Mouse (Mus musculus) lung, embryonic 16.5 days (tissue): ENCODE measurements around the gene Kirrel3. TPM values are rescaled to one million over a fixed set of nuclear protein-coding genes. Genes with fewer than 3 reads are reported as not detected.

ENCODE experiments used
- ATAC-seq: fragments of 200-750 bp; cut with Nextera tagmentation; 2 replicates; pipeline ENCODE4 v1.8.0; 2017; ENCODE audit warnings: low read depth, mild to moderate bottlenecking, moderate library complexity
- H3K27ac ChIP-seq: fragments of 300-500 bp; sonication (generic); 2 replicates; pipeline ENCODE4 v1.5.1; 2014; ENCODE audit warnings: mild to moderate bottlenecking, control low read depth, low read length
- H3K27me3 ChIP-seq: fragments of 300-500 bp; sonication (generic); 2 replicates; pipeline ENCODE4 v1.6.1; 2014; ENCODE audit warnings: low read depth, low read length, mixed read lengths; ENCODE audit not compliant: control insufficient read depth, insufficient read depth
- H3K36me3 ChIP-seq: fragments of 300-500 bp; sonication (generic); 2 replicates; pipeline ENCODE4 v1.6.1; 2014; ENCODE audit warnings: low read length; ENCODE audit not compliant: control insufficient read depth, insufficient read depth
- H3K4me1 ChIP-seq: fragments of 300-500 bp; sonication (generic); replicated peaks from 2 replicates; pipeline ENCODE4 v1.6.1; 2014; ENCODE audit warnings: low read length, mixed read lengths; ENCODE audit not compliant: control insufficient read depth, insufficient read depth
- H3K4me2 ChIP-seq: fragments of 300-500 bp; sonication (generic); 2 replicates; pipeline ENCODE4 v1.6.1; 2014; ENCODE audit warnings: low read depth, low read length, control low read depth
- H3K4me3 ChIP-seq: fragments of 300-500 bp; sonication (generic); 2 replicates; pipeline ENCODE4 v1.5.1; 2014; ENCODE audit warnings: mild to moderate bottlenecking, low read length, control low read depth
- H3K9ac ChIP-seq: fragments of 300-500 bp; sonication (generic); 2 replicates; pipeline ENCODE4 v1.6.1; 2014; ENCODE audit warnings: low read length, control low read depth
- H3K9me3 ChIP-seq: fragments of 300-500 bp; sonication (generic); 2 replicates; pipeline ENCODE4 v1.6.1; 2016; ENCODE audit warnings: low read length; ENCODE audit not compliant: control insufficient read depth
- WGBS: fragments of 180-500 bp; shearing (Covaris S2); extraction: QIAGEN DNeasy Blood & Tissue Kit; methylation state at CpG from one replicate; pipeline ENCODE4 v1.1.7; 2014; 5-methylcytosine and 5-hydroxymethylcytosine counted together
- polyA plus RNA-seq: library from polyadenylated mRNA; unstranded; fragments of >200 nt; fragmentation: Nextera tagmentation; extraction: Ambion mirVana; gene quantifications from 2 replicates; pipeline ENCODE4 v1.2.1, GENCODE M21; 2015

The Kirrel3 gene
- polyA plus RNA-seq, 1 experiment from 2014 or later: 1.2 TPM

- H3K4me2 ChIP-seq: no peak overlapping the region
- no peak overlapping the region for H3K27ac ChIP-seq
- no peaks in the 10 kb centered on the region for H3K9me3 ChIP-seq
- 75% methylated on average over 2 of the region's 2 CpGs for WGBS
- no peak for ATAC-seq
- H3K4me3 ChIP-seq: no peak overlapping the region
- no peaks in the 10 kb centered on the region for H3K27me3 ChIP-seq
- no peak overlapping the region for H3K9ac ChIP-seq
- H3K36me3 ChIP-seq: no peaks in the 10 kb centered on the region
- no peaks in the 10 kb centered on the region for H3K4me1 ChIP-seq
These were observed 402.6 kb downstream of the Kirrel3 start for GRCm38 (mm10) chr9:34888298-34888697.

- H3K4me2 ChIP-seq: no peak overlapping the region
- H3K27me3 ChIP-seq: no peaks in the 10 kb centered on the region
- no peak overlapping the region for H3K4me3 ChIP-seq
- no peaks in the 10 kb centered on the region for H3K36me3 ChIP-seq
- H3K27ac ChIP-seq: no peak overlapping the region
- ATAC-seq: no peak
- WGBS: 82% methylated on average over 4 of the region's 4 CpGs
- H3K9ac ChIP-seq: no peak overlapping the region
- H3K9me3 ChIP-seq: no peaks in the 10 kb centered on the region
- H3K4me1 ChIP-seq: no peaks in the 10 kb centered on the region
These were observed 415.5 kb downstream of the Kirrel3 start for GRCm38 (mm10) chr9:34901216-34901615.

GRCm38 (mm10) chr9:34901888-34902287, 416.2 kb downstream of the Kirrel3 start:
- no peaks in the 10 kb centered on the region for H3K4me1 ChIP-seq
- H3K36me3 ChIP-seq: no peaks in the 10 kb centered on the region
- ATAC-seq: no peak
- no peaks in the 10 kb centered on the region for H3K9me3 ChIP-seq
- H3K4me3 ChIP-seq: no peak overlapping the region
- H3K9ac ChIP-seq: no peak overlapping the region
- WGBS: 54% methylated on average over 2 of the region's 2 CpGs
- H3K27ac ChIP-seq: no peak overlapping the region
- no peaks in the 10 kb centered on the region for H3K27me3 ChIP-seq
- H3K4me2 ChIP-seq: no peak overlapping the region

DNA sequence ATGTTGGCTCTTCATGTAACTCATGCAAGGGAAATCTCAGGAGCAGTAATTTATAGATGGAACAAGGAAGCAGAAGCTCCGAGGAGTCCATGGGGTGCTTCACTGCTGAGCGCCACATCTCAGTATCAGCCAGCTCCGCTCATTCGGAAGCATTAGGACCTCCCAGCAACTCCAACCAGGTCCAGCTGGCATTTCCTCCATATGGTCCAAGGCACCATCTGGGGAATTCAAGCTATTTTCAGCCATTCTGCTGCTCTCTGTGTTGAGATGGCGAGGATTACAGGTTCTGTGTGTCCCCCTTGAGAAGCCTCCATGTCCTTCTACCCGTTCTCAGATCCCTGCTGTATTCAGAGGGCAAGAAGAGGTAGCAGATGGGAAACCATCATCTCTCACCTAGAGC, 419.5 kb downstream of the Kirrel3 start:
- WGBS: 85% methylated on average over 6 of the region's 6 CpGs

DNA sequence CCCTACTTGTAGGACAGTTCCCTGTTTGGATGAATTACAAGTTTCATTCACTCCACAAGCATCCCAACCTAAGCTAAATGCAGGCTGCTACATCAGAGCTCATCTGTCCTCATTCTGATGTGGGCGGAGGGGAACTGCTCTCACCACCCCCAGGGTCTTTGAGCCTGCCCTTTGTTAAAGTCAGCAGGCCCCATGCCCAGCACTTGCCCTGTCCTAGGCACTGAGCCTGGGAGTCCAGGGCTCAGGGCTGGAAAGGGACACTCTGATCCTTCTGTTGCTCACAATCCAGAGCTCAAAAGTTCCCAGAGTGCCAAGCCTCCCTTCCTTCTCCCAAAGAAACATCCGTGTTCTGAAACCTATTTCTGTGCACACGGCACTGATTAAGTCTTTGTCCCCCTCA, 422.3 kb downstream of the Kirrel3 start:
- Histone ChIP-seq H3K9ac (no peak overlapping the region), H3K4me2 (no peak overlapping the region), H3K4me1 (no peaks in the 10 kb centered on the region), H3K4me3 (no peak overlapping the region), H3K27ac (no peak overlapping the region), H3K36me3 (no peaks in the 10 kb centered on the region), H3K9me3 (no peaks in the 10 kb centered on the region), H3K27me3 (no peaks in the 10 kb centered on the region)
- 76% methylated on average over 3 of the region's 3 CpGs for WGBS
- ATAC-seq: no peak

More for the DNA sequence above, 419.5 kb downstream of the Kirrel3 start:
- Histone ChIP-seq H3K9me3 (no peaks in the 10 kb centered on the region), H3K4me3 (no peak overlapping the region), H3K4me2 (no peak overlapping the region), H3K36me3 (no peaks in the 10 kb centered on the region), H3K9ac (no peak overlapping the region), H3K4me1 (no peaks in the 10 kb centered on the region), H3K27ac (no peak overlapping the region), H3K27me3 (no peaks in the 10 kb centered on the region)
- no peak for ATAC-seq

- 70% methylated on average over 7 of the region's 7 CpGs for WGBS
- no peak overlapping the region for H3K4me3 ChIP-seq
- H3K4me2 ChIP-seq: no peak overlapping the region
- H3K36me3 ChIP-seq: no peaks in the 10 kb centered on the region
- no peaks in the 10 kb centered on the region for H3K4me1 ChIP-seq
- no peak for ATAC-seq
- no peaks in the 10 kb centered on the region for H3K27me3 ChIP-seq
- H3K9ac ChIP-seq: no peak overlapping the region
- H3K9me3 ChIP-seq: no peaks in the 10 kb centered on the region
- no peak overlapping the region for H3K27ac ChIP-seq
These were observed 426.1 kb downstream of the Kirrel3 start for GRCm38 (mm10) chr9:34911838-34912237.

- WGBS: 72% methylated on average over 2 of the region's 2 CpGs
- ATAC-seq: no peak
- H3K4me1 ChIP-seq: no peaks in the 10 kb centered on the region
- no peak overlapping the region for H3K27ac ChIP-seq
- no peak overlapping the region for H3K4me2 ChIP-seq
- H3K4me3 ChIP-seq: no peak overlapping the region
- no peak overlapping the region for H3K9ac ChIP-seq
- H3K27me3 ChIP-seq: no peaks in the 10 kb centered on the region
- no peaks in the 10 kb centered on the region for H3K36me3 ChIP-seq
- no peaks in the 10 kb centered on the region for H3K9me3 ChIP-seq
These were observed 426.7 kb downstream of the Kirrel3 start for GRCm38 (mm10) chr9:34912273-34912972.

DNA sequence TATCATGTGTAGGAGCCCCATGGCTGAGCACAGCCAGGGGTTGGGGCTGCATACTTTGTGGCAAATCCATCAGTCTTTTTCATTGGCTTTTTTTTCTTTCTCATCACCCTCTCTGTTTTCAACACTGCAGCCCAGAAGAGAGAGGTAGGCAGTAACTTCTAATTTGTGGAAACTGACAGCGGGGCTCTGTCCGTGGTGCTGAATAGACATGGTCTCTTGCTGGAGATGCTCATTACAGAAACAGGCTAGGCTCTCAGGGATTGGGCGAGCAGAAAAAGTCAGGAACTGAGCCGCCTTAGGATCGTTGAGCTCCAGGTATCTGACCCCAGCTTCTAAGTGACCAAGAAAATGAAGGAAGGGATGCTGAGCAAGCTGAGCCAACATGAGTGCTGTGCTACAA, 427.3 kb downstream of the Kirrel3 start:
- no peaks in the 10 kb centered on the region for H3K27me3 ChIP-seq
- H3K9ac ChIP-seq: no peak overlapping the region
- no peaks in the 10 kb centered on the region for H3K36me3 ChIP-seq
- no peaks in the 10 kb centered on the region for H3K4me1 ChIP-seq
- no peak overlapping the region for H3K4me3 ChIP-seq
- no peaks in the 10 kb centered on the region for H3K9me3 ChIP-seq
- WGBS: under 1% methylated on average over 5 of the region's 5 CpGs
- ATAC-seq: no peak
- H3K4me2 ChIP-seq: no peak overlapping the region
- no peak overlapping the region for H3K27ac ChIP-seq

GRCm38 (mm10) chr9:34918976-34919375, 433.3 kb downstream of the Kirrel3 start:
- no peaks in the 10 kb centered on the region for H3K27me3 ChIP-seq
- H3K36me3 ChIP-seq: no peaks in the 10 kb centered on the region
- no peaks in the 10 kb centered on the region for H3K9me3 ChIP-seq
- no peaks in the 10 kb centered on the region for H3K4me1 ChIP-seq
- no peak overlapping the region for H3K9ac ChIP-seq
- no peak overlapping the region for H3K27ac ChIP-seq
- no peak overlapping the region for H3K4me2 ChIP-seq
- no peak overlapping the region for H3K4me3 ChIP-seq
- WGBS: 81% methylated on average over 5 of the region's 5 CpGs
- ATAC-seq: no peak

GRCm38 (mm10) chr9:34920116-34920515, 434.4 kb downstream of the Kirrel3 start:
- Histone ChIP-seq H3K27me3 (no peaks in the 10 kb centered on the region), H3K4me1 (no peaks in the 10 kb centered on the region), H3K4me2 (no peak overlapping the region), H3K36me3 (no peaks in the 10 kb centered on the region), H3K4me3 (no peak overlapping the region), H3K9me3 (no peaks in the 10 kb centered on the region), H3K9ac (no peak overlapping the region), H3K27ac (no peak overlapping the region)
- WGBS: 74% methylated on average over 3 of the region's 3 CpGs
- no peak for ATAC-seq
